Mouse (Mus musculus): ENCODE measurements around the gene Oat. TPM values are rescaled to one million over a fixed set of nuclear protein-coding genes. Genes with fewer than 3 reads are reported as not detected.

Oat gene
- polyA plus RNA-seq, 1 experiment from 2014 or later = 88.2 TPM

GRCm38 (mm10) chr7:132597251-132598041, 21.2 kb upstream of the Oat start:
- peak overlapping the region; percentile 42 for H3K9ac ChIP-seq (replicated peaks; ENCODE audit: low read length)
- H3K4me3 ChIP-seq (replicated peaks; ENCODE audit: low read depth, low read length) = peak overlapping the region; percentile 38
- no peak overlapping the region for H3K27ac ChIP-seq (replicated peaks; ENCODE audit: low read depth, low read length)
- WGBS = under 1% methylated on average over 59 of the region's 60 CpGs
- H3K4me2 ChIP-seq (ENCODE audit: low read length) = peak overlapping the region; percentile 73
- no peak for ATAC-seq (ENCODE audit: low FRiP score, low TSS enrichment)
- H3K36me3 ChIP-seq (ENCODE audit: control insufficient read depth, insufficient read depth, low read length) = no peaks in the 10 kb centered on the region
- H3K27me3 ChIP-seq (ENCODE audit: control insufficient read depth, insufficient read depth, low read length) = peaks cover 72% of the 10 kb centered on the region
- peak; percentile 76 for DNase-seq
- H3K4me1 ChIP-seq (ENCODE audit: control insufficient read depth, insufficient read depth, low read length) = peaks cover 19% of the 10 kb centered on the region; the same call in 1 of the 2 replicates
- no peaks in the 10 kb centered on the region for H3K9me3 ChIP-seq (ENCODE audit: control insufficient read depth, low read length)

DNA sequence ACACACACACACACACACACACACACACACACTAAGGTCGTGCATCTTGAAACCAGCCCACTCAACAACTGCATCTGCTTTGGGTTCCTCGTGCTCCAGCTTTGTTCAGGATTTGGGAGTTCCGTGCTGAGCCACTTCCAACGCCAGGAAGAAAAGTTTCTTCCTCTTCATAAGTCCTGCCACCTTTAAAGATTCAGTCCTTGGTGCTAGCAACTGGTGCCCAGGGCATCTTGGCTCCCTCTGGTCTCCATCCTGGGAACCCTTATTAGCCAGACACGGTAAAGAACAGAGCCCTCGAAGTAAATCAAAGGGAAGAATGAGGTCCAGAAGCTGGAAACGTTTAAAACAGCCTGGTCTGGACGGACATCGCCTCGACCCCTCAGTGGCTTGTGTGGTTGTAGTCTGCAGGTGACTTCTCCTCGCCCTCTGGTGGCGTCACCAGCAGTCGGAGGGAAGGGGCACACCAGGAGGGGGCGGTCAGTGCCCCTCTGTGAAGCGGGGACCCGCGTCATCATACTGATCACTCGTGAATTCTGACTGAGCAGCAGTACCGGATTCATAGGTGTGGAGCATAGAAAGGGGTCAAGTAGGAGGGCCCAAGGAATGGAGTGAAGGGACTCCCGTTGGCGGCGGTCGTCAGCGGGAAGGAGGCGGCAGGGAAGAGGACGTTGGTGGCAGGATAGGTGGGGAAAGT, 20.5 kb upstream of the Oat start:
- no peak overlapping the region for H3K27ac ChIP-seq (replicated peaks; ENCODE audit: low read depth, low read length)
- peak overlapping the region; percentile 38 for H3K4me3 ChIP-seq (replicated peaks; ENCODE audit: low read depth, low read length)
- 6% methylated on average over 26 of the region's 26 CpGs for WGBS
- no peak for ATAC-seq (ENCODE audit: low FRiP score, low TSS enrichment)
- H3K36me3 ChIP-seq (ENCODE audit: control insufficient read depth, insufficient read depth, low read length) = no peaks in the 10 kb centered on the region
- peaks cover 19% of the 10 kb centered on the region; the same call in 1 of the 2 replicates for H3K4me1 ChIP-seq (ENCODE audit: control insufficient read depth, insufficient read depth, low read length)
- H3K27me3 ChIP-seq (ENCODE audit: control insufficient read depth, insufficient read depth, low read length) = peaks cover 65% of the 10 kb centered on the region
- peak overlapping the region; percentile 73 for H3K4me2 ChIP-seq (ENCODE audit: low read length)
- peak overlapping the region; percentile 42; the same call in 1 of the 2 replicates for H3K9ac ChIP-seq (replicated peaks; ENCODE audit: low read length)
- DNase-seq = no peak
- no peaks in the 10 kb centered on the region for H3K9me3 ChIP-seq (ENCODE audit: control insufficient read depth, low read length)

- H3K9ac ChIP-seq (replicated peaks; ENCODE audit: low read length) = no peak overlapping the region
- no peak for ATAC-seq (ENCODE audit: low FRiP score, low TSS enrichment)
- no peaks in the 10 kb centered on the region for H3K36me3 ChIP-seq (ENCODE audit: control insufficient read depth, insufficient read depth, low read length)
- H3K27me3 ChIP-seq (ENCODE audit: control insufficient read depth, insufficient read depth, low read length) = peaks cover 57% of the 10 kb centered on the region
- H3K4me1 ChIP-seq (ENCODE audit: control insufficient read depth, insufficient read depth, low read length) = peaks cover 19% of the 10 kb centered on the region; the same call in 1 of the 2 replicates
- 84% methylated on average over 3 of the region's 3 CpGs for WGBS
- H3K27ac ChIP-seq (replicated peaks; ENCODE audit: low read depth, low read length) = no peak overlapping the region
- H3K4me3 ChIP-seq (replicated peaks; ENCODE audit: low read depth, low read length) = no peak overlapping the region
- no peak for DNase-seq
- no peaks in the 10 kb centered on the region for H3K9me3 ChIP-seq (ENCODE audit: control insufficient read depth, low read length)
- H3K4me2 ChIP-seq (ENCODE audit: low read length) = no peak overlapping the region
Measured at GRCm38 (mm10) chr7:132595787-132596186, 19.6 kb upstream of the Oat start.

GRCm38 (mm10) chr7:132594325-132594724, 18.1 kb upstream of the Oat start:
- Histone ChIP-seq H3K27me3 (ENCODE audit: control insufficient read depth, insufficient read depth, low read length) (peaks cover 44% of the 10 kb centered on the region), H3K4me3 (replicated peaks; ENCODE audit: low read depth, low read length) (no peak overlapping the region), H3K4me1 (ENCODE audit: control insufficient read depth, insufficient read depth, low read length) (peaks cover 11% of the 10 kb centered on the region; the same call in 1 of the 2 replicates), H3K4me2 (ENCODE audit: low read length) (no peak overlapping the region), H3K36me3 (ENCODE audit: control insufficient read depth, insufficient read depth, low read length) (no peaks in the 10 kb centered on the region), H3K9me3 (ENCODE audit: control insufficient read depth, low read length) (no peaks in the 10 kb centered on the region), H3K27ac (replicated peaks; ENCODE audit: low read depth, low read length) (no peak overlapping the region), H3K9ac (replicated peaks; ENCODE audit: low read length) (no peak overlapping the region)
- DNase-seq (no peak), ATAC-seq (ENCODE audit: low FRiP score, low TSS enrichment) (no peak)
- 93% methylated on average over 2 of the region's 2 CpGs for WGBS

DNA sequence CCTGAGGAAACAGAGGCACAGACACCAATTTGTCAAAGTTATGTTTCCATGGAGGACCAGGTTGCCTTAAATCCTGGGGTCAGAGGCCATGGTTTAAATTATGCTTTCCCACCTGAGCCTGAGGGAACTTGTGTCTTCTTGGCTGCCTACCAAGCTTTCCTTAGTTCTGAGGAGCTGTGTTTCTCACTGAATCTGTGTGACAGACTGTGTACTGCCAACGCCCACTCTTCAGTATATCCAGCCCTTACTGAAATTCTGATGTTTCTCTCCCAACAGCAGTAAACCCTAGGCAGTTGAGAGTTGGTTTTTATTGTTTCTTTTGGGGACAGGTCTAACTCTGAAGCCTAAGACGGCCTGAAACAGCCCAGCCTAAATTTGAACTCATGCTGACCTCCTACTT, 17.6 kb upstream of the Oat start:
- Histone ChIP-seq H3K27ac (replicated peaks; ENCODE audit: low read depth, low read length) (no peak overlapping the region), H3K36me3 (ENCODE audit: control insufficient read depth, insufficient read depth, low read length) (no peaks in the 10 kb centered on the region), H3K27me3 (ENCODE audit: control insufficient read depth, insufficient read depth, low read length) (peaks cover 39% of the 10 kb centered on the region), H3K9me3 (ENCODE audit: control insufficient read depth, low read length) (no peaks in the 10 kb centered on the region), H3K4me2 (ENCODE audit: low read length) (no peak overlapping the region), H3K4me1 (ENCODE audit: control insufficient read depth, insufficient read depth, low read length) (peaks cover 10% of the 10 kb centered on the region; the same call in 1 of the 2 replicates), H3K9ac (replicated peaks; ENCODE audit: low read length) (no peak overlapping the region), H3K4me3 (replicated peaks; ENCODE audit: low read depth, low read length) (no peak overlapping the region)
- DNase-seq (no peak), ATAC-seq (ENCODE audit: low FRiP score, low TSS enrichment) (no peak)
- WGBS = 69% methylated on average over 2 of the region's 2 CpGs

- Histone ChIP-seq H3K4me3 (replicated peaks; ENCODE audit: low read depth, low read length) (no peak overlapping the region), H3K4me1 (ENCODE audit: control insufficient read depth, insufficient read depth, low read length) (no peaks in the 10 kb centered on the region), H3K36me3 (ENCODE audit: control insufficient read depth, insufficient read depth, low read length) (no peaks in the 10 kb centered on the region), H3K9ac (replicated peaks; ENCODE audit: low read length) (no peak overlapping the region), H3K27ac (replicated peaks; ENCODE audit: low read depth, low read length) (no peak overlapping the region), H3K4me2 (ENCODE audit: low read length) (no peak overlapping the region), H3K9me3 (ENCODE audit: control insufficient read depth, low read length) (no peaks in the 10 kb centered on the region), H3K27me3 (ENCODE audit: control insufficient read depth, insufficient read depth, low read length) (no peaks in the 10 kb centered on the region)
- WGBS = 58% methylated on average over 5 of the region's 5 CpGs
- no peak for ATAC-seq (ENCODE audit: low FRiP score, low TSS enrichment)
- no peak for DNase-seq
Measured at GRCm38 (mm10) chr7:132589610-132590009, 13.4 kb upstream of the Oat start.

- no peak for DNase-seq
- Histone ChIP-seq H3K9me3 (ENCODE audit: control insufficient read depth, low read length) (no peaks in the 10 kb centered on the region), H3K27ac (replicated peaks; ENCODE audit: low read depth, low read length) (no peak overlapping the region), H3K9ac (replicated peaks; ENCODE audit: low read length) (no peak overlapping the region), H3K36me3 (ENCODE audit: control insufficient read depth, insufficient read depth, low read length) (no peaks in the 10 kb centered on the region), H3K4me1 (ENCODE audit: control insufficient read depth, insufficient read depth, low read length) (no peaks in the 10 kb centered on the region), H3K27me3 (ENCODE audit: control insufficient read depth, insufficient read depth, low read length) (no peaks in the 10 kb centered on the region), H3K4me3 (replicated peaks; ENCODE audit: low read depth, low read length) (no peak overlapping the region), H3K4me2 (ENCODE audit: low read length) (no peak overlapping the region)
- no peak for ATAC-seq (ENCODE audit: low FRiP score, low TSS enrichment)
- WGBS = 75% methylated on average over 5 of the region's 5 CpGs
Measured at GRCm38 (mm10) chr7:132587167-132587566, 11.0 kb upstream of the Oat start.

DNA sequence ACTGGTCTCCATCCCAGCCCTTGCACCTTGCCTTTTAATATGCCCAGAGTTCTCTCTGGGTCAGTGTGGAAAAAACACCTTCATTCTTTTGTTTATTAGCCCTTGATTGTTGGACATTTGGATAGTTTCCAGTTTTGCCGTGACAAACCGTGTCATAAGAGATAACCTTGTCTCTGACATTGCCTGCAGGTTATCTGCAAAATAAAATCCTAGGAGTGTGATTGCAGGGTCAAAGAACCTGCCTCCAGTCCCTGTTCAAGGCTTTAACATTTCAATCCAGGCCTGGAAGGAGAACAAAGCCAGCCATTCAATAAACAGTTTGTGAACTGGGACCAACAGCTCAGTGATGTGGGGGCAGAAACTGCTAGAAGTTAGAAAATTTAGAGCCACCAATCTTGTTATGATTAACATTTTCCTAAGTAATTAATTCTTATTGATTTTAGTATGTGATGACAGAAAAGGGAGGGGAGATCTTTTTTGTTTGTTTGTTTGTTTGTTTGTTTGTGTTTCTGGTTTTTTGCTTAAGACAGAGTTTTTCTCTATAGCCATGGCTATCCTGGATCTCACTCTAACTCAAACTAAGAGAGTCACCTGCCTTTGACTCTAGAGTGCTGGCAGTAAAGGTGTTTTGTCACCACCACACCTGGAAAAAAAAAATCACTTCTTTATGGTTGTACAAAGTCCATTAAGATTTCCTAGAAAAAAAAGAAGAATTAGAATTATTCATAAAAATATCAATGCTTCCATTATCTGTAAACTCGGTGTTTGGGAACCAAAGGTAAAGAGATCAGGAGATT, 9.7 kb upstream of the Oat start:
- H3K27ac ChIP-seq (replicated peaks; ENCODE audit: low read depth, low read length) = no peak overlapping the region
- no peaks in the 10 kb centered on the region for H3K27me3 ChIP-seq (ENCODE audit: control insufficient read depth, insufficient read depth, low read length)
- no peak overlapping the region for H3K9ac ChIP-seq (replicated peaks; ENCODE audit: low read length)
- DNase-seq = no peak
- H3K4me1 ChIP-seq (ENCODE audit: control insufficient read depth, insufficient read depth, low read length) = no peaks in the 10 kb centered on the region
- H3K4me2 ChIP-seq (ENCODE audit: low read length) = no peak overlapping the region
- H3K36me3 ChIP-seq (ENCODE audit: control insufficient read depth, insufficient read depth, low read length) = no peaks in the 10 kb centered on the region
- WGBS = 74% methylated on average over 3 of the region's 3 CpGs
- ATAC-seq (ENCODE audit: low FRiP score, low TSS enrichment) = no peak
- no peaks in the 10 kb centered on the region for H3K9me3 ChIP-seq (ENCODE audit: control insufficient read depth, low read length)
- H3K4me3 ChIP-seq (replicated peaks; ENCODE audit: low read depth, low read length) = no peak overlapping the region

Data from midbrain, embryonic 14.5 days (tissue).